Mouse (Mus musculus) olfactory bulb, adult 2 months (tissue): Measurements from ENCODE around the gene Ndufs2. TPM values are rescaled to one million over a fixed set of nuclear protein-coding genes. Genes with fewer than 3 reads are reported as not detected.

Experiments used
- H3K27ac ChIP-seq: fragments of 200-500 bp; 2 replicates; pipeline ENCODE4 v1.5.1; 2012; ENCODE audit warnings: low read depth, low read length; ENCODE audit not compliant: insufficient read depth
- H3K4me1 ChIP-seq: fragments of 200-500 bp; 2 replicates; pipeline ENCODE4 v1.6.1; 2012; ENCODE audit warnings: low read length; ENCODE audit not compliant: control insufficient read depth, insufficient read depth
- H3K4me3 ChIP-seq: fragments of 200-500 bp; 2 replicates; pipeline ENCODE4 v1.5.1; 2012; ENCODE audit warnings: mild to moderate bottlenecking, low read depth, low read length, moderate library complexity; ENCODE audit not compliant: insufficient read depth
- CTCF ChIP-seq: fragments of 200-500 bp; IDR thresholded peaks from 2 replicates; pipeline ENCODE4 v1.5.1; 2012; ENCODE audit warnings: low read depth, mild to moderate bottlenecking, low read length, moderate library complexity; ENCODE audit not compliant: insufficient read depth
- POLR2A ChIP-seq: fragments of 200-500 bp; IDR thresholded peaks from 2 replicates; pipeline ENCODE4 v1.6.1; 2012; ENCODE audit warnings: mild to moderate bottlenecking, low read depth, low read length, moderate library complexity; ENCODE audit not compliant: insufficient read depth
- WGBS: fragments of 180-500 bp; shearing (Covaris S2); methylation state at CpG from one replicate; pipeline ENCODE4 v1.1.7; 2018; 5-methylcytosine and 5-hydroxymethylcytosine counted together
- polyA plus RNA-seq: library from polyadenylated mRNA; stranded (reverse); fragments of >200 nt; gene quantifications from 2 replicates; pipeline ENCODE4 v1.2.4, GENCODE M21; 2012; ENCODE audit warnings: low replicate concordance; ENCODE audit not compliant: missing spikeins, insufficient read depth, insufficient read length

Gene Ndufs2
- polyA plus RNA-seq, result 704 TPM in 1 of 2 replicates, not detected in the other

GRCm38 (mm10) chr1:171250680-171251593, at the start of gene Ndufs2:
TSS of gene Ndufs2 (minus strand) at chr1:171251388.
- H3K4me3 ChIP-seq, result peak within 1 kb of the TSS; percentile 3
- H3K27ac ChIP-seq, result peak within 1 kb of the TSS; percentile 48; the same call in 1 of the 2 replicates
- WGBS, result 23% methylated on average over 26 of the region's 26 CpGs
- TF ChIP-seq POLR2A (no peak), CTCF (no peak)
- H3K4me1 ChIP-seq, result peaks cover 39% of the 10 kb centered on the region

- TF ChIP-seq CTCF (no peak), POLR2A (no peak)
- no peaks in the 10 kb centered on the region for H3K4me1 ChIP-seq
- 72% methylated on average over 3 of the region's 3 CpGs for WGBS
- no peak overlapping the region for H3K27ac ChIP-seq
- no peak overlapping the region for H3K4me3 ChIP-seq
Observed at GRCm38 (mm10) chr1:171298226-171298625, 47.0 kb upstream of the Ndufs2 start.

- 16% methylated on average over 3 of the region's 3 CpGs for WGBS
- TF ChIP-seq CTCF (no peak), POLR2A (no peak)
- H3K27ac ChIP-seq, result peak overlapping the region; percentile 99
- peak overlapping the region; percentile 75 for H3K4me3 ChIP-seq
- H3K4me1 ChIP-seq, result no peaks in the 10 kb centered on the region
Observed at GRCm38 (mm10) chr1:171295063-171295402, 43.8 kb upstream of the Ndufs2 start.

GRCm38 (mm10) chr1:171294298-171295062, 43.3 kb upstream of the Ndufs2 start, which contains the start of gene Ufc1:
TSS of gene Ufc1 (minus strand) at chr1:171295024.
- H3K4me1 ChIP-seq, result no peaks in the 10 kb centered on the region
- TF ChIP-seq POLR2A, result peak; percentile 33; the same call in 1 of the 2 replicates
- no peak for TF ChIP-seq CTCF
- WGBS, result under 1% methylated on average over 42 of the region's 42 CpGs
- H3K27ac ChIP-seq, result peak within 1 kb of the TSS; percentile 99
- peak within 1 kb of the TSS; percentile 75 for H3K4me3 ChIP-seq

- H3K27ac ChIP-seq, result peak overlapping the region; percentile 99
- WGBS, result 21% methylated on average over 5 of the region's 5 CpGs
- peak overlapping the region; percentile 75 for H3K4me3 ChIP-seq
- TF ChIP-seq POLR2A, result no peak
- TF ChIP-seq CTCF, result no peak
- H3K4me1 ChIP-seq, result no peaks in the 10 kb centered on the region
Observed at GRCm38 (mm10) chr1:171293906-171294297, 42.7 kb upstream of the Ndufs2 start.

- TF ChIP-seq POLR2A (no peak), CTCF (no peak)
- Histone ChIP-seq H3K27ac (no peak overlapping the region), H3K4me3 (no peak overlapping the region), H3K4me1 (no peaks in the 10 kb centered on the region)
- WGBS, result 63% methylated on average over 3 of the region's 3 CpGs
Observed at GRCm38 (mm10) chr1:171293351-171293750, 42.2 kb upstream of the Ndufs2 start.

- 68% methylated on average over 4 of the region's 4 CpGs for WGBS
- TF ChIP-seq POLR2A, result no peak
- TF ChIP-seq CTCF, result no peak
- Histone ChIP-seq H3K27ac (no peak overlapping the region), H3K4me1 (peaks cover 16% of the 10 kb centered on the region), H3K4me3 (no peak overlapping the region)
Observed at GRCm38 (mm10) chr1:171288328-171288727, 37.1 kb upstream of the Ndufs2 start.

GRCm38 (mm10) chr1:171287136-171288081, 36.2 kb upstream of the Ndufs2 start, which contains the start of gene Usp21:
TSS of gene Usp21 (minus strand) at chr1:171287991.
- Histone ChIP-seq H3K27ac (peak within 1 kb of the TSS; percentile 71; the same call in 1 of the 2 replicates), H3K4me1 (peaks cover 16% of the 10 kb centered on the region), H3K4me3 (peak within 1 kb of the TSS; percentile 77)
- under 1% methylated on average over 49 of the region's 49 CpGs for WGBS
- TF ChIP-seq CTCF (no peak), POLR2A (peak; percentile 84)
